Mouse (Mus musculus): ENCODE measurements around the gene Ankmy1. TPM values are rescaled to one million over a fixed set of nuclear protein-coding genes. Genes with fewer than 3 reads are reported as not detected.
A peak's percentile ranks its signal among the peaks of the same experiment; 100 is the strongest.

Gene Ankmy1
- 0.16 and 0.25 TPM in 2 replicates for polyA plus RNA-seq (2014; fragmentation: Nextera tagmentation; extraction: Ambion mirVana)

DNA sequence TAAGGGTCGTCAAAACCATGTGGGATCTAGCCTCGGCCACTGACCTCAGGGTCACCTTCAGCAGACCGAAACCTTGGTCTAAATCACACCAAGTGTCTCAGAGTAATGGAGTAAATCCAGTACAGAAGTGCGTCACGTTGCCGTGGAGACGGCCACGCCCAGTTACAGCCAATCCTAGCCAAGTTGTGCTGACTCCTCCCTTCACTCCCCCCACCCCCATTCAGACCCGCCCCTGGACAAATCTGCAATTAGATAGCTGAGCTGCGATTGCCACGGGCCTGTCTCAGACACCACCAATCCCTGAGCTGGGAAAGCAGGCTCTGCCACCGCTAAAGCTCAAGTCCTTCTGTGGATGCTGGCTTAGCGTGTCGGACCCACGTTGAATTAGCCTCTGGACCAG lies at the start of gene Ankmy1:
Gene Ankmy1 (minus strand): TSS at position 121 of the 400 bp plus-strand sequence.
- Histone ChIP-seq H3K27ac (ENCODE audit: low read depth, low read length) (no peak within 1 kb of the TSS), H3K9me3 (ENCODE audit: control insufficient read depth, low read length) (no peaks in the 10 kb centered on the region), H3K27me3 (replicated peaks; ENCODE audit: control insufficient read depth, insufficient read depth, low read length) (peaks cover 18% of the 10 kb centered on the region), H3K9ac (ENCODE audit: low read depth, low read length) (no peak within 1 kb of the TSS), H3K36me3 (ENCODE audit: control insufficient read depth, insufficient read depth, low read length) (no peaks in the 10 kb centered on the region), H3K4me2 (peak within 1 kb of the TSS; percentile 51), H3K4me1 (replicated peaks; ENCODE audit: control insufficient read depth, insufficient read depth, low read length) (peaks cover 10% of the 10 kb centered on the region), H3K4me3 (ENCODE audit: low read depth, low read length) (peak within 1 kb of the TSS; percentile 23; the same call in 1 of the 2 replicates)
- 3% methylated on average over 15 of the region's 15 CpGs for WGBS
- DNase-seq (ENCODE audit: low spot score) = peak; percentile 55
- no peak for ATAC-seq (replicated peaks; ENCODE audit: low FRiP score)

DNA sequence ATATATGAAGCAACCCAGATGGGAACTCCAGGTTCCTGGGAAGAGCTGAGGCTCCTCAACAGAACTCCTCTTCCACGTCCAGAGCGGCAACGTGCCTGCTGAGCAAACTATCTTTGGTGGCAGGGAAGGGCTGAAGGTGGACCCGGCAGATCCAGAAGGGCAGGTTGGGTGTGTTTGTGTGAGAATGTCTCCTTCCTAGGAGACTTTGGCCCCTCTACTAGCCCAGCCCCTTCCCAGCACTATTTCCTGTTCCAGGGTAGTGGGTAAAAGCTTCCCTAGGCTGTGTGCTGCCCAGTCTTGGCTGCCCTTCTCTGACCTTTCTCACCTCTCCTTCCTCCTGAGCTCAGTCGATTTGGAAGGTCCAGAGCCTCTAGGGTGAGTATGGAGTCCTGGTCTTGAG lies 47.9 kb upstream of the Ankmy1 start, which contains the start of gene Gpr35:
Gene Gpr35 (plus strand): TSS at position 259 of the 400 bp plus-strand sequence.
- Histone ChIP-seq H3K4me3 (ENCODE audit: low read depth, low read length) (no peak within 1 kb of the TSS), H3K4me2 (no peak within 1 kb of the TSS), H3K36me3 (ENCODE audit: control insufficient read depth, insufficient read depth, low read length) (0 out of 2 replicates have a peak, but pooled peaks cover 5% of the 10 kb centered on the region), H3K9me3 (ENCODE audit: control insufficient read depth, low read length) (no peaks in the 10 kb centered on the region), H3K27ac (ENCODE audit: low read depth, low read length) (no peak within 1 kb of the TSS), H3K9ac (ENCODE audit: low read depth, low read length) (no peak within 1 kb of the TSS), H3K4me1 (replicated peaks; ENCODE audit: control insufficient read depth, insufficient read depth, low read length) (no peaks in the 10 kb centered on the region), H3K27me3 (replicated peaks; ENCODE audit: control insufficient read depth, insufficient read depth, low read length) (no peaks in the 10 kb centered on the region)
- WGBS = 62% methylated on average over 5 of the region's 5 CpGs
- ATAC-seq (replicated peaks; ENCODE audit: low FRiP score) = no peak
- no peak for DNase-seq (ENCODE audit: low spot score)

DNA sequence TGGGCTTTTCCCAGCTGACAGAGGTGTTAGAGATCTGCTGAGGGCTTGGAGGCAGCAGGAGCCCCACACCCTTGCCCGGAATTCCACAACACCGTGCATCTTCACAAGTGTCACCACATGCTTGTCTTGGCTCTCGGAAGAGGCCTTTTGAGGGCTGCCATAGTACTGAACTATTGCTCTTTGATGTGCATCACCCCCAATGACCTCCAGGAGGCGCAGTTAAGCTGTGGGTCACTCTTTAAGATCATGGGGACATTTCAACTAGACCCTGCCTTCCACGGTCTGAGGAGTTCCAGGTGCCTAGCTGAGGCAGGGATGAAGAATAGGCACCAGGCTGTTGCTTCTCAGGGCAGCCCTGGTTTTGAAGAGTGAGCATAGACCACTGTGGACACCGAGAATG lies 46.7 kb upstream of the Ankmy1 start:
- Histone ChIP-seq H3K9ac (ENCODE audit: low read depth, low read length) (no peak overlapping the region), H3K36me3 (ENCODE audit: control insufficient read depth, insufficient read depth, low read length) (peaks cover 9% of the 10 kb centered on the region), H3K4me1 (replicated peaks; ENCODE audit: control insufficient read depth, insufficient read depth, low read length) (no peaks in the 10 kb centered on the region), H3K4me2 (no peak overlapping the region), H3K4me3 (ENCODE audit: low read depth, low read length) (no peak overlapping the region), H3K27me3 (replicated peaks; ENCODE audit: control insufficient read depth, insufficient read depth, low read length) (no peaks in the 10 kb centered on the region), H3K27ac (ENCODE audit: low read depth, low read length) (no peak overlapping the region), H3K9me3 (ENCODE audit: control insufficient read depth, low read length) (no peaks in the 10 kb centered on the region)
- WGBS = 61% methylated on average over 6 of the region's 6 CpGs
- no peak for DNase-seq (ENCODE audit: low spot score)
- ATAC-seq (replicated peaks; ENCODE audit: low FRiP score) = no peak

DNA sequence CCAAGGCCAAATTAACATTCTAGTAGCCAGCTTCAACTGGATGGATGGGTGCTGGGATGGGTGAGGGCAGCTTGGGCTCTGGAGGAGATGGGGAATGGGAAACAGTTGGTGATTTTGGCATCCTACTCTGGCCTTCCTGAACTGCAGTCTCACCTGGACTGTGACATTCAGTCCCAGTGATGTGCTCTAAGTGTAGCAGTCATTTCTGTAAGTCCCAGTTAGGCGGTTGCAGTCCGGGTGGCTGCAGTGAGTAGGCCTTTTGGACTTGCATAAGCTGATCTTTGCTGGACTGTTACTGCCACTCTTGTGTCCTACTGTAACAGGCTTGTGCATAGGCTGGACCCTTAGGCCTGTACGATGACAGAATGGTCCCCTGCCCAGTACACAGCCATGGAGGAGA lies 45.3 kb upstream of the Ankmy1 start:
- Histone ChIP-seq H3K27ac (ENCODE audit: low read depth, low read length) (no peak overlapping the region), H3K4me3 (ENCODE audit: low read depth, low read length) (no peak overlapping the region), H3K36me3 (ENCODE audit: control insufficient read depth, insufficient read depth, low read length) (peaks cover 9% of the 10 kb centered on the region), H3K9me3 (ENCODE audit: control insufficient read depth, low read length) (no peaks in the 10 kb centered on the region), H3K4me2 (no peak overlapping the region), H3K27me3 (replicated peaks; ENCODE audit: control insufficient read depth, insufficient read depth, low read length) (no peaks in the 10 kb centered on the region), H3K9ac (ENCODE audit: low read depth, low read length) (no peak overlapping the region), H3K4me1 (replicated peaks; ENCODE audit: control insufficient read depth, insufficient read depth, low read length) (no peaks in the 10 kb centered on the region)
- no peak for DNase-seq (ENCODE audit: low spot score)
- ATAC-seq (replicated peaks; ENCODE audit: low FRiP score) = no peak
- 91% methylated on average over 3 of the region's 3 CpGs for WGBS

DNA sequence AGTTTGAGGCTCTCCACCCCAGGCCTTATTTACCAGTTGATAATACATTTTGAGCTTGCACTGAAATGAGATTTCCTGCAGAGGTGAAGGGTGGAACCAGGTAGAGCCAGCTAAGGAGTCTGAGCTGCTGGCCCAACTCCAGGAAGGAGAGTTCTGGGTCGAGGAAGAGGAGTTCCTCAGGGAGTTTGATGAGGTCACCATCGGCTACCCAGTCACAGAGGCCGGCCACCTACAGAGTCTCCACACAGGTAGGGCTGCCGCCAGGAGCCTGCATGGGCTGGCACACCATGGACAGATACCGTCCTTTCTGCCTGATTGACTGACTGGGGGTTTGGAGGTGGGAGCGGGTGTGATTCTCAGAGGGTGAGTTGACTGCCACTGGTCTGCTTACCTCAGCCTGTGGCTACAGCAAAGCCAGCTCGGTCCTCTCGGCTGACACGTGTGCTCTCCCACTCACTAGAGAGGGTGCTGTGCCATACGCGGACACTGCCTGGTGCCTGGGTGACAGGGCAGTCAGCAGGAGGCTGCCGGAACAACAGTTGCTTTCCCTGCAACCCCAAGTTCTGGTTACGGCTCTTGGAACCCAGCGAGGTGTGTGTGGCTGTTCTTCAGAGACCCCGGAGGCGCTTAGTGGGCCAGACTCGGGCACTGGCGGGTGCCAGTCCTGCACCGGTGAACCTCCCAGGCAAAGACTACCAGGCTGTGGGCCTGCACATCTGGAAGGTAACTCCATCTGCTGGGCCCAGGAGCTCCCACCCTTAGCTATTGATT lies 40.7 kb upstream of the Ankmy1 start:
- no peaks in the 10 kb centered on the region for H3K9me3 ChIP-seq (ENCODE audit: control insufficient read depth, low read length)
- no peak overlapping the region for H3K9ac ChIP-seq (ENCODE audit: low read depth, low read length)
- H3K36me3 ChIP-seq (ENCODE audit: control insufficient read depth, insufficient read depth, low read length) = peaks cover 17% of the 10 kb centered on the region
- no peaks in the 10 kb centered on the region for H3K27me3 ChIP-seq (replicated peaks; ENCODE audit: control insufficient read depth, insufficient read depth, low read length)
- WGBS = 93% methylated on average over 19 of the region's 19 CpGs
- no peak overlapping the region for H3K27ac ChIP-seq (ENCODE audit: low read depth, low read length)
- no peak overlapping the region for H3K4me3 ChIP-seq (ENCODE audit: low read depth, low read length)
- DNase-seq (ENCODE audit: low spot score) (no peak), ATAC-seq (replicated peaks; ENCODE audit: low FRiP score) (no peak)
- no peak overlapping the region for H3K4me2 ChIP-seq
- no peaks in the 10 kb centered on the region for H3K4me1 ChIP-seq (replicated peaks; ENCODE audit: control insufficient read depth, insufficient read depth, low read length)

DNA sequence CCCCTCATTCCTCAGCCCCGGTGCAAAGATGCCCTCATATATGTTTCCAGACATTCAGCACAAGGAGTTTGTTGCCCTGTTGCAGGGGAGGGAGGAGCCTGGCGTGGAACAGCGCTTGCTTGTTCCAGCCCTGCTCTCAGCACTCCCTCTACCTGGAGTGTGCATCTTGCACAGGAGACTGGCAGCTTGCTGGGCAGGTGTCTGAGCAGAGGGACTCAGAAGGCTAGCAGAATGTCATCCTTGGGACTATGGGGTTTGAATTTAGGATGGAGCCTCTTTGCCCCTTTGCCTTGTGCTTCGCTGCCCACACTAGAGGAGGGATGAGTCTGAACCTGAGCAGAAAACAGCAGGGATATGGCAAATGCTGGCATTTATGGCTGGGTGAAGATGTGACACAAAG lies 37.0 kb upstream of the Ankmy1 start:
- H3K27ac ChIP-seq (ENCODE audit: low read depth, low read length) = no peak overlapping the region
- DNase-seq (ENCODE audit: low spot score) = no peak
- H3K9ac ChIP-seq (ENCODE audit: low read depth, low read length) = no peak overlapping the region
- no peaks in the 10 kb centered on the region for H3K27me3 ChIP-seq (replicated peaks; ENCODE audit: control insufficient read depth, insufficient read depth, low read length)
- H3K9me3 ChIP-seq (ENCODE audit: control insufficient read depth, low read length) = no peaks in the 10 kb centered on the region
- ATAC-seq (replicated peaks; ENCODE audit: low FRiP score) = no peak
- H3K4me2 ChIP-seq = no peak overlapping the region
- WGBS = 84% methylated on average over 4 of the region's 4 CpGs
- no peak overlapping the region for H3K4me3 ChIP-seq (ENCODE audit: low read depth, low read length)
- peaks cover 9% of the 10 kb centered on the region for H3K36me3 ChIP-seq (ENCODE audit: control insufficient read depth, insufficient read depth, low read length)
- H3K4me1 ChIP-seq (replicated peaks; ENCODE audit: control insufficient read depth, insufficient read depth, low read length) = 0 out of 2 replicates have a peak, but pooled peaks cover 6% of the 10 kb centered on the region

DNA sequence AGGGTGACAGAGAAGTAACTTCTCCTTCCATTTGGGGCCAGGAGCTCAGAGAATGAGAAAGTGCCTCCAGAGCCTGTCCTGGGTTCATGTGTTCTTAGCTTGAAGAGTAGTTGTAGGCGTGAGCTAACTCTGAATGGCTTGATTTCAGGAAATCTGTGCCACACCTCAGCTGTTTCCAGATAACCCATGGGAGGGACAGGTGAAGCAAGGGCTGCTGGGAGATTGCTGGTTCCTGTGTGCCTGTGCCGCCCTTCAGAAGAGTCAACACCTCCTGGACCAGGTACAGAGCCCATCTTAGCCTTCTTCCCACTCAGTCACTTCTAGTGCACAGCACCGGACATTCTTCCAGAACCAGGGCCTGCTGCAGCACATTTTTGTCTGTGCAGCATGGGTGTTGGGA lies 35.1 kb upstream of the Ankmy1 start:
- DNase-seq (ENCODE audit: low spot score) (no peak), ATAC-seq (replicated peaks; ENCODE audit: low FRiP score) (no peak)
- H3K4me1 ChIP-seq (replicated peaks; ENCODE audit: control insufficient read depth, insufficient read depth, low read length) = peaks cover 10% of the 10 kb centered on the region; the same call in 1 of the 2 replicates
- 79% methylated on average over 3 of the region's 3 CpGs for WGBS
- H3K4me2 ChIP-seq = no peak overlapping the region
- H3K27me3 ChIP-seq (replicated peaks; ENCODE audit: control insufficient read depth, insufficient read depth, low read length) = no peaks in the 10 kb centered on the region
- no peaks in the 10 kb centered on the region for H3K9me3 ChIP-seq (ENCODE audit: control insufficient read depth, low read length)
- no peak overlapping the region for H3K27ac ChIP-seq (ENCODE audit: low read depth, low read length)
- H3K4me3 ChIP-seq (ENCODE audit: low read depth, low read length) = no peak overlapping the region
- H3K9ac ChIP-seq (ENCODE audit: low read depth, low read length) = no peak overlapping the region
- peaks cover 8% of the 10 kb centered on the region; the same call in 1 of the 2 replicates for H3K36me3 ChIP-seq (ENCODE audit: control insufficient read depth, insufficient read depth, low read length)

DNA sequence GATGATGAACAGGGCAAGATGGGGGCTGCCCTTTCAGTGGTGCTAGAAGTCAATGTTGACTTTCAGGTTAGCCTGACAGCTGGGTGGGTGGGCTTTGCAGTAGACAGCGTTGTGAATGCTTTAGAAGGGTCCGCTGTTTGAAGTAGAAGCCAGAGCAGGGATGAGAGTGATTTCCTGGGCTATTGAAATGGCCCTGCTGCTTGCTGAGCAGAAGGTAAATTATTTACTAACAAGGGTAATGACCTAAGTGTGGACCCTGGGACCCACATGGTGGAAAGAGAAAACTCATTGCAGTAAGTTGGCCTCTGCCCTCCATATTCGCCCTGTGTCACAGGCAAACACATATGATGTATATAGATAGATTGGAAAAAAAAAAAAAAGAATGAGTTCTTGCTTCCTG lies 33.8 kb upstream of the Ankmy1 start:
- H3K4me1 ChIP-seq (replicated peaks; ENCODE audit: control insufficient read depth, insufficient read depth, low read length) = peaks cover 10% of the 10 kb centered on the region; the same call in 1 of the 2 replicates
- H3K27me3 ChIP-seq (replicated peaks; ENCODE audit: control insufficient read depth, insufficient read depth, low read length) = no peaks in the 10 kb centered on the region
- peaks cover 8% of the 10 kb centered on the region; the same call in 1 of the 2 replicates for H3K36me3 ChIP-seq (ENCODE audit: control insufficient read depth, insufficient read depth, low read length)
- H3K27ac ChIP-seq (ENCODE audit: low read depth, low read length) = no peak overlapping the region
- H3K9me3 ChIP-seq (ENCODE audit: control insufficient read depth, low read length) = no peaks in the 10 kb centered on the region
- 80% methylated on average over 3 of the region's 3 CpGs for WGBS
- ATAC-seq (replicated peaks; ENCODE audit: low FRiP score) (no peak), DNase-seq (ENCODE audit: low spot score) (no peak)
- H3K4me3 ChIP-seq (ENCODE audit: low read depth, low read length) = no peak overlapping the region
- peak overlapping the region; percentile 0; the same call in 1 of the 2 replicates for H3K4me2 ChIP-seq
- no peak overlapping the region for H3K9ac ChIP-seq (ENCODE audit: low read depth, low read length)

DNA sequence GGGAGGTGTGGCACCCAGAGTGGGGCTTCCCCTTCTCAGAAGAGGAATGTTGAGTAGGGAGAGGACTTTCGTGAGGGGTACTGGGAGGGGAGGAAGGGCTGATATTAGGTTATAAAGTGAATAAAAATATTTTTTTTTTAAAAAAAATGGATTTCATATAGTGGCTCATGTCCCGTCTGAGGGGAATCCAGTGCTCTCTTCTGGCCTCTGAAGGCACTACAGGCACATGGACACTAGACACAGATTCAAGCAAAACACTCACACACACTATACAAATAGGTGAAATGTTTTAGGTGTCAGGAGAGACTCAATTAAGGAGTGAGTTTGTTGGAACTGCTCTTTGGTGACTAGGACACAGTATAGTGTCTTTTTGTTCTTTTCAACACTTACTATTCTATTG lies 33.3 kb upstream of the Ankmy1 start:
- ATAC-seq (replicated peaks; ENCODE audit: low FRiP score) = no peak
- WGBS = 54% methylated on average over 2 of the region's 2 CpGs
- H3K4me2 ChIP-seq = peak overlapping the region; percentile 83
- H3K9me3 ChIP-seq (ENCODE audit: control insufficient read depth, low read length) = no peaks in the 10 kb centered on the region
- no peak overlapping the region for H3K4me3 ChIP-seq (ENCODE audit: low read depth, low read length)
- no peak for DNase-seq (ENCODE audit: low spot score)
- no peaks in the 10 kb centered on the region for H3K27me3 ChIP-seq (replicated peaks; ENCODE audit: control insufficient read depth, insufficient read depth, low read length)
- peaks cover 8% of the 10 kb centered on the region; the same call in 1 of the 2 replicates for H3K36me3 ChIP-seq (ENCODE audit: control insufficient read depth, insufficient read depth, low read length)
- H3K9ac ChIP-seq (ENCODE audit: low read depth, low read length) = no peak overlapping the region
- H3K27ac ChIP-seq (ENCODE audit: low read depth, low read length) = no peak overlapping the region
- peaks cover 10% of the 10 kb centered on the region; the same call in 1 of the 2 replicates for H3K4me1 ChIP-seq (replicated peaks; ENCODE audit: control insufficient read depth, insufficient read depth, low read length)

All from liver, embryonic 11.5 days (tissue).